In genomic region chr10:30516771-30517170, GRCm38 (mm10) we compare ENCODE assay signal across 14 mouse cellular contexts.
"Had no signal": no experiment of that assay in that cellular context is flagged by ENCODE, and none has a peak within 500 bp of the region (broad histone marks: within the 10 kb centered on the region; RNA-seq: fewer than 3 reads in every experiment).

No protein-coding gene starts in this region.

- H3K4me2 ChIP-seq: intestine, embryonic 15.5 days; limb, embryonic 15.5 days; liver, embryonic 13.5 days; lung, embryonic 15.5 days; midbrain, embryonic 11.5 days; midbrain, embryonic 15.5 days; neural tube, embryonic 12.5 days had no signal

- H3K9me3 ChIP-seq: intestine, embryonic 15.5 days; limb, embryonic 15.5 days; liver, embryonic 13.5 days; lung, embryonic 15.5 days; megakaryocyte, embryonic 14.5 days; midbrain, embryonic 15.5 days; neural tube, embryonic 12.5 days had no signal

- H3K4me3 ChIP-seq: intestine, embryonic 15.5 days; limb, embryonic 15.5 days; liver, embryonic 13.5 days; lung, embryonic 15.5 days; megakaryocyte, embryonic 14.5 days; midbrain, embryonic 15.5 days; neural tube, embryonic 12.5 days had no signal

- H3K9ac ChIP-seq: intestine, embryonic 15.5 days; limb, embryonic 15.5 days; liver, embryonic 13.5 days; liver, postnatal 0 days; lung, embryonic 15.5 days; midbrain, embryonic 15.5 days; neural tube, embryonic 12.5 days had no signal

- H3K27me3 ChIP-seq: intestine, embryonic 15.5 days; limb, embryonic 15.5 days; liver, embryonic 13.5 days; lung, embryonic 15.5 days; megakaryocyte, embryonic 14.5 days; midbrain, embryonic 15.5 days; neural tube, embryonic 12.5 days had no signal

- DNase-seq: layer of hippocampus, adult 9-11 months; layer of hippocampus, postnatal 36 days; liver, embryonic 13.5 days; liver, postnatal 0 days; thymus, adult 2 months; thymus, postnatal 25 days had no signal

- H3K36me3 ChIP-seq: intestine, embryonic 15.5 days; limb, embryonic 15.5 days; liver, embryonic 13.5 days; lung, embryonic 15.5 days; midbrain, embryonic 15.5 days; neural tube, embryonic 12.5 days had no signal

- H3K27ac ChIP-seq: intestine, embryonic 15.5 days; limb, embryonic 15.5 days; liver, embryonic 13.5 days; lung, embryonic 15.5 days; macrophage; midbrain, embryonic 15.5 days; neural tube, embryonic 12.5 days had no signal

- ATAC-seq: intestine, embryonic 15.5 days; liver, postnatal 0 days; midbrain, embryonic 15.5 days had no signal

- H3K4me1 ChIP-seq: intestine, embryonic 15.5 days; limb, embryonic 15.5 days; liver, embryonic 13.5 days; lung, embryonic 15.5 days; megakaryocyte, embryonic 14.5 days; midbrain, embryonic 15.5 days; neural tube, embryonic 12.5 days had no signal
